Mouse (Mus musculus): ENCODE measurements around the gene Slc4a4.

Gene Slc4a4

DNA sequence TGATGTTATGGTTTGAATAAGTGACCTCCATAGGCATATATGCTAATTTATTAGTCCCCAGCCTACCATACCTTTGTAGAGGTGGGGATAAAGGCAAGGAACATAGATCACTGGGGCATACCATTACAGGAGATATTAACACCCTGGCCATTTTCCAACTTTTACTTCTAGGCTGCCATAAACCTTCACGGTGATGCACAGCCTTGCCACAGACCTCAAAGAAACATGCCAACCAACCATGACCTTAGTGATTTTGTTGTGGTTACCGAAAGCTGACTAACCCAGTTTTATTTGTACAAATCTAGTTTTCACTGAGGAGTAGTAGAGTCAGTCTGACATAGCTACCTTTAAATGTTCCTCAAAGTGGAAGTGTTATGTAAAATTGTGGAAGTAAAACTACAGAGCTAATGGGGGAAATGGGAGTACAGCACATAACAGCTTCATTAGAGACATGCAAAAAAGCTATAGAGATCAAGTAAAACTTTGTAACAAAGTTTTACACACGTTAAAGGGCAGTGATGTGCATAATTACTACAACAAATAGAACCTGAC lies 393.8 kb downstream of the Slc4a4 start:
- no peak for DNase-seq (ENCODE audit: low read depth, low spot score)
